Mouse (Mus musculus) midbrain, embryonic 10.5 days (tissue): Measurements from ENCODE around the gene Erv3. TPM values are rescaled to one million over a fixed set of nuclear protein-coding genes. Genes with fewer than 3 reads are reported as not detected.

Experiments
- DNase-seq: peaks from one replicate; pipeline ENCODE4 v3.0.0-alpha.2; 2017; ENCODE audit warnings: low spot score
- H3K27ac ChIP-seq: fragments of 300-500 bp; sonication (generic); replicated peaks from 2 replicates; pipeline ENCODE4 v1.5.1; 2016; ENCODE audit warnings: mild to moderate bottlenecking
- H3K27me3 ChIP-seq: fragments of 300-500 bp; sonication (generic); 2 replicates; pipeline ENCODE4 v1.6.1; 2016; ENCODE audit warnings: low read depth, mild to moderate bottlenecking; ENCODE audit not compliant: poor library complexity, severe bottlenecking
- H3K36me3 ChIP-seq: fragments of 300-500 bp; sonication (generic); 2 replicates; pipeline ENCODE4 v1.6.1; 2016; ENCODE audit warnings: mild to moderate bottlenecking, moderate library complexity
- H3K4me1 ChIP-seq: fragments of 300-500 bp; sonication (generic); 2 replicates; pipeline ENCODE4 v1.6.1; 2016
- H3K4me3 ChIP-seq: fragments of 300-500 bp; sonication (generic); 2 replicates; pipeline ENCODE4 v1.5.1; 2016; ENCODE audit warnings: mild to moderate bottlenecking, moderate library complexity
- H3K9me3 ChIP-seq: fragments of 300-500 bp; sonication (generic); replicated peaks from 2 replicates; pipeline ENCODE4 v1.6.1; 2016; ENCODE audit warnings: mild to moderate bottlenecking
- WGBS: fragments of 180-500 bp; shearing (Covaris S2); methylation state at CpG from one replicate; pipeline ENCODE4 v1.1.7; 2016; 5-methylcytosine and 5-hydroxymethylcytosine counted together
- polyA plus RNA-seq: library from polyadenylated mRNA; unstranded; fragments of >200 nt; fragmentation: Nextera tagmentation; extraction: Ambion mirVana; gene quantifications from 2 replicates; pipeline ENCODE4 v1.2.1, GENCODE M21; 2016

Erv3 gene
- polyA plus RNA-seq, 1 experiment from 2014 or later = not detected

DNA sequence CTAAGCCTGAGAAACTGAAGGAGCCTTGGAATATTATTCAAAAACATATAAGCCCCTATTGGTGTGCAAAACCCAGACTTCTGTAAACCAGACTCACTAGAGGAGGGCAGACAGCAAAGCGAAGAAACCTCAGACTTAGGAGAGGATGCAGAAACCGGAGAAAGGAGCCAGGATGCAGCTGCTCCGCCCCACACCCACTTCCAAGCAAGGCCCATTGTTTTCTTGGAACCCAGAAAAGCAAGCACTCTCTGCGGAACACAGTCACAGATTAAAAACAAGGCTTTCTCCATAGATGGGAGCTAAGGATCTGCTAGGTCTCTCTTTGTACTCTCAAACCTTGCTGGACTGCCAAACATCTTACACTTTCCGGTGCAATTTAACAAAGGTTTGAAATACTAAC lies 33.0 kb upstream of the Erv3 start:
- Histone ChIP-seq H3K36me3 (no peaks in the 10 kb centered on the region), H3K9me3 (no peaks in the 10 kb centered on the region), H3K27me3 (no peaks in the 10 kb centered on the region), H3K4me1 (peaks cover 39% of the 10 kb centered on the region), H3K27ac (peak overlapping the region; percentile 67), H3K4me3 (0 out of 2 replicates have a peak overlapping the region, but pooled peaks have one; percentile 2)
- 30% methylated on average over 5 of the region's 5 CpGs for WGBS
- DNase-seq = no peak

DNA sequence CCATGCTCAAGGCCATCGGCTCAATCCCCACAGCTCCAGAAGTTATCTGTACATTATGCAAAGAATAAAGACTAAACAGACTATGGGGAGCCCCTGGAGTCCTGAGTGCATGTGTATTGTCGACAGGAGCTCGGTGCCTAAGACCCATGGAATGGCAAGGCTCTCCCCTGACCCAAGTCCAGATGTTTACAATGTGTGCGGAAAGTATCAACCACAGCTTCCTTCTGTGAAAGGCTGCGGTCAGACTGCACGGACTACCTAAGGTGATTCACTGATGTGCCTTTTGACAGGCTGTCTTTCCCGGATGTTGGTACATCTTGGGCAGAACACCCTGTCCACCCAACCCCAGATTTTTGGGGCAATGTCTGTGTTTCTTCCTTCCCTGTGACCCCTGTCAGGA lies 28.7 kb upstream of the Erv3 start:
- 84% methylated on average over 7 of the region's 7 CpGs for WGBS
- no peaks in the 10 kb centered on the region for H3K36me3 ChIP-seq
- DNase-seq = no peak
- no peaks in the 10 kb centered on the region for H3K27me3 ChIP-seq
- H3K4me1 ChIP-seq = peaks cover 44% of the 10 kb centered on the region
- no peaks in the 10 kb centered on the region for H3K9me3 ChIP-seq
- H3K4me3 ChIP-seq = no peak overlapping the region
- H3K27ac ChIP-seq = no peak overlapping the region

DNA sequence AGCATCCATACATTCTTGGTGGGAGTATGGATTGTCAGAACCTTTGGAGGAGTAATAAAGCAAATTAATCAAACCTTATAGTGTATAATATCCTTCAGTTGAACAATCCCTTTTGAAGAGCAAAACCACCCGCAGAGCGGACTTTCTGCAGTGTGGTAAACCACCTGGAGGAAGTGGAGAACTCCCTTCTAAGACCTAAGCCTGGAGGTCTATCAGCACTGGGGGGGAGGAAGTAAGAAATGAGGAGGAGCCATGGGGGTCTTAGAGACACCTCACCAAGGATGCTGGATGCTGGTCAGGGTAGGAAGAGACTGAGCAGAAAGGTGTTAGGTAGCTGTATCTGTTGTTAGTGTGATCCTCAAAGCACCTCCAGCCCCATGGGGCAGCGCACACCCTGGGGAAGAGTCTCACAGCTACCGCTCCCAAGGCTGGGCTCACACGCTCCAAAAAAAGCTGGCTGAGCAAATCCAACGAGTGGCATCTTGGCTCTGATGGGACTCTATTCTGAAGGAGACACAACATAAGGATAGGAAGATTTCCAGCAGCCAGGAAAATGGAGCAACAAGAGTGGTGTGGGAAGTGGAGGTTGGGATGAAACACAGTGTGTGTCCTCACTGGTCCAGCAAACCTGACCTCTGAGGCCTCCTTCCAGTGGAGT lies 27.1 kb upstream of the Erv3 start:
- Histone ChIP-seq H3K9me3 (no peaks in the 10 kb centered on the region), H3K36me3 (no peaks in the 10 kb centered on the region), H3K27me3 (no peaks in the 10 kb centered on the region), H3K4me3 (no peak overlapping the region), H3K27ac (no peak overlapping the region), H3K4me1 (peaks cover 42% of the 10 kb centered on the region)
- WGBS = 84% methylated on average over 6 of the region's 6 CpGs
- no peak for DNase-seq

- Histone ChIP-seq H3K27ac (peak overlapping the region; percentile 43), H3K4me1 (peaks cover 19% of the 10 kb centered on the region), H3K27me3 (no peaks in the 10 kb centered on the region), H3K4me3 (no peak overlapping the region), H3K9me3 (no peaks in the 10 kb centered on the region), H3K36me3 (no peaks in the 10 kb centered on the region)
- WGBS = 82% methylated on average over 2 of the region's 2 CpGs
- no peak for DNase-seq
These were observed 23.6 kb upstream of the Erv3 start for GRCm38 (mm10) chr2:131883136-131883535.

- Histone ChIP-seq H3K4me1 (peaks cover 18% of the 10 kb centered on the region), H3K9me3 (no peaks in the 10 kb centered on the region), H3K36me3 (no peaks in the 10 kb centered on the region), H3K4me3 (no peak overlapping the region), H3K27me3 (no peaks in the 10 kb centered on the region), H3K27ac (no peak overlapping the region)
- no peak for DNase-seq
- WGBS = 73% methylated on average over 4 of the region's 4 CpGs
These were observed 22.2 kb upstream of the Erv3 start for GRCm38 (mm10) chr2:131881766-131882165.

DNA sequence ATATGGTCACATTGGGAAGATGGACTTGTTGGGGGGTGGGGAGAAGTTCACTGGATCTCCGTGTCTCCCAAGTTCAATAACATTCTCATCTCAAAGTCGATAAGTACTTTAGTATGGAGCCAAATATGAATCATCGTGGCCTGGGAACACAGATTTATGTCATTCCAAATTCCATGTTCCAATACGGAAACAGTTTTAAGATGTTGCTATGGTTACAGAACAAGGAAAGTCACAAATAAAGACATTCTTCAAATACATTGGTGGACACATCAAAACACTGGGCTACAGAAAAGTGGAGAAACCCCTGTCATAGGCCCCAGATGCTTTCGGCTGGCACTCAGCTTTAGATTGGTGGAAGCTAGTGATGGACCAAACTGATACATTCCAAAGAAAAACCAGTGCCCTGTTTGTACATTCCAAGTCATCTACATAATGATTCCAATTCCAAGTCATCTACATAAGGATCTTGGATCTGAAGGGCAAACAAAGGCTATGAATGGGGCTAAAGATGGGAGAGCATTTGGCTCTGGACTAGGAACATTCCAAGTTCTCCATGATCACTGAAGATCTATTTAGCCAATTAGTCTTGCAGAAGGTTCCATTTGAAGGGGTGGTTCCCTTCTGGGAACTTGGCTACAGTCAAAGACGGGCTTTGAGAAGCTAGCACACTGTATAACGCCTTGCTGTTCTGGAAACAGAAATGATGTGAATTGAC lies 17.2 kb upstream of the Erv3 start:
- H3K27ac ChIP-seq = no peak overlapping the region
- no peaks in the 10 kb centered on the region for H3K27me3 ChIP-seq
- whole genome bisulfite sequencing = 91% methylated on average over 7 of the region's 7 CpGs
- H3K36me3 ChIP-seq = no peaks in the 10 kb centered on the region
- DNase-seq = no peak
- H3K4me3 ChIP-seq = no peak overlapping the region
- peaks cover 1% of the 10 kb centered on the region; the same call in 1 of the 2 replicates for H3K4me1 ChIP-seq
- H3K9me3 ChIP-seq = no peaks in the 10 kb centered on the region

DNA sequence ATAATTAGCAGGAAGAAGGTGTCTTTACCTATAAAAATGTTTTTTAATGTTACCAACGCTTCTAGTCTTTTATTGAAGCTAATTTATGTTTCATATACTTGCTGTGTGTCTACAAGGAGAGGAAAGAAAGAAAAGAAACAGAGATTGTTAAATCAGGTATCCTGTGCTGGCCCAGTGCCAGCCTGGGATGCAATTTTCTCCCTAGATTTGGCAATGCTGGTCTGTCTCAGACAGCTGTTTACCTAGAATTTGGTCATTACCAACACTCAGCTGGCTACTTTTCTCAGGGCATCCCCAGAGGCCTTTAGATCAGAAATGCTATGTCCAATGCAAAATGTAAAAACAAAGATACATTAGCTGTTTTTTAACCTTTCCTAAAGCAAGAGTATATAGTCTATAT lies 13.8 kb upstream of the Erv3 start:
- WGBS = 85% methylated on average over 1 of the region's 1 CpGs
- no peak overlapping the region for H3K4me3 ChIP-seq
- H3K9me3 ChIP-seq = no peaks in the 10 kb centered on the region
- DNase-seq = no peak
- no peaks in the 10 kb centered on the region for H3K36me3 ChIP-seq
- no peaks in the 10 kb centered on the region for H3K4me1 ChIP-seq
- no peak overlapping the region for H3K27ac ChIP-seq
- no peaks in the 10 kb centered on the region for H3K27me3 ChIP-seq

GRCm38 (mm10) chr2:131868983-131869382 lies 9.4 kb upstream of the Erv3 start:
- Histone ChIP-seq H3K4me1 (peaks cover 4% of the 10 kb centered on the region; the same call in 1 of the 2 replicates), H3K27me3 (no peaks in the 10 kb centered on the region), H3K9me3 (no peaks in the 10 kb centered on the region), H3K4me3 (no peak overlapping the region), H3K27ac (no peak overlapping the region), H3K36me3 (no peaks in the 10 kb centered on the region)
- 92% methylated on average over 5 of the region's 5 CpGs for WGBS
- DNase-seq = no peak

DNA sequence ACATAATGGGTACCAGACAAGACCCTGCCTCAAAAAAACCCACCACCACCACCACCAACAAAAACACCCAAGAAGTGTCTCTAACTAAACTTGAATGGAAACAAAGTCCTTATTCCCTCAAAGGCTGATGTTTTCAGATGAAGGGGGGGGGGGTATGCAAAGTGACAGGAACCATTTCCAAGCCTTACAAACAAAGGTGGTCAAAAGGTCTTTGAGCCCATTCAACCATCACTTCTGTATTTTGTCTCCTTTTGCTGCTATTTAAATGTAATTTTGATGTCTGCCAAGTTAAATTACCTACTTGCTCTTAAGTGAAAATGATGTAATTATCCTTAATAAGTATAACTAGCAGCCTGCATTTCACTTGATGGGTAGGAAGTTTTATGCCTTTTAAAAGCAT lies 7.1 kb upstream of the Erv3 start:
- Histone ChIP-seq H3K36me3 (no peaks in the 10 kb centered on the region), H3K4me3 (no peak overlapping the region), H3K9me3 (no peaks in the 10 kb centered on the region), H3K27me3 (no peaks in the 10 kb centered on the region), H3K27ac (no peak overlapping the region), H3K4me1 (peaks cover 19% of the 10 kb centered on the region)
- DNase-seq = no peak

GRCm38 (mm10) chr2:131864262-131864796 lies 4.8 kb upstream of the Erv3 start:
- H3K4me3 ChIP-seq = no peak overlapping the region
- no peaks in the 10 kb centered on the region for H3K27me3 ChIP-seq
- DNase-seq = no peak
- peaks cover 19% of the 10 kb centered on the region for H3K4me1 ChIP-seq
- no peaks in the 10 kb centered on the region for H3K36me3 ChIP-seq
- no peak overlapping the region for H3K27ac ChIP-seq
- WGBS = 83% methylated on average over 2 of the region's 2 CpGs
- no peaks in the 10 kb centered on the region for H3K9me3 ChIP-seq

DNA sequence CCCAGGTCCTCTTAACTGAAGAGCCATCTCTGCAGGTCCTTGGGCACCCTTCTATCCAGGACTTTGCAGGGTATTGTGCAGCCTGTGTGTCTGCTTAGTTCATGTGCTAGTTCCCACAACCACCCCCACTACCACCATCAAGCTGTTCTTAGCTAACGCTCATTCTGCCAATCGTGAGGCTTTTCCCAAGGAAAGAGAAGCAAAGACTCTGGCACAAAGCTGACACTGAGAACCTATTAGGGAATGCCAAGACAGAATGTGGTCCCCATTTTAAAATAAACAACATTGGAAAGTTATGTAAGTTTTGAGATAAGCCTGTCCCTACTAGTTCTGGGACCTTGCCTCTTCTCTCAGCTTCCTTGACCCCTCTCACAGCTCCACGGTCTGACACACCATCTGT lies 3.9 kb upstream of the Erv3 start:
- no peaks in the 10 kb centered on the region for H3K9me3 ChIP-seq
- 92% methylated on average over 3 of the region's 3 CpGs for WGBS

GRCm38 (mm10) chr2:131862617-131863275 lies 3.2 kb upstream of the Erv3 start:
- no peak for DNase-seq
- no peak overlapping the region for H3K27ac ChIP-seq
- H3K27me3 ChIP-seq = no peaks in the 10 kb centered on the region
- 66% methylated on average over 3 of the region's 3 CpGs for WGBS
- no peaks in the 10 kb centered on the region for H3K9me3 ChIP-seq
- H3K4me3 ChIP-seq = no peak overlapping the region
- no peaks in the 10 kb centered on the region for H3K36me3 ChIP-seq
- peaks cover 19% of the 10 kb centered on the region for H3K4me1 ChIP-seq

More for the DNA sequence above, 3.9 kb upstream of the Erv3 start:
- Histone ChIP-seq H3K4me3 (no peak overlapping the region), H3K27me3 (no peaks in the 10 kb centered on the region), H3K27ac (no peak overlapping the region), H3K4me1 (peaks cover 19% of the 10 kb centered on the region), H3K36me3 (no peaks in the 10 kb centered on the region)
- no peak for DNase-seq

DNA sequence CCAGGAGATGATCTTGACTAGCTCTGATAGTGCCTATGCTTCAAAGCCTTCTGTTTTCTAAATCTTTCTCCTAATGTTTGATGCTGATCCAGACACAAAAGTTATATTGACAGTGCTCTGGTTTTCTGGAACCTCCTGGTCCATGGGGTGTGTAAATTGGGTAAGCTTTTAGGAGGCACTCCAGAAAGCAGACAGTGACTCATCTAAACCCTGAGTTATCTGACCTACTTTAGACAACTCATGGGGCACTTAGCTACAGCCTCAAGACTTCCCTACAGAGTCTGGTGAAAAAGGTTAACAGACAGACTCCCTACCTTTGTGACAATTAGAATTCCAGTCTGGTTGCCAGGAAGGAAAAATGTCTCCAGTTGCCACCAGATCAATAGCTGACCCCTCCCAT lies 1.7 kb downstream of the Erv3 start:
- DNase-seq = no peak
- Histone ChIP-seq H3K36me3 (no peaks in the 10 kb centered on the region), H3K4me1 (peaks cover 13% of the 10 kb centered on the region), H3K4me3 (no peak overlapping the region), H3K27ac (no peak overlapping the region), H3K27me3 (no peaks in the 10 kb centered on the region), H3K9me3 (no peaks in the 10 kb centered on the region)
